Mouse (Mus musculus) cerebellum, adult 2 months (tissue): ENCODE results near the gene Sema3e.

Experiments
- CTCF ChIP-seq: fragments of 200-500 bp; IDR thresholded peaks from 2 replicates; pipeline ENCODE4 v1.5.1; 2011; ENCODE audit warnings: low read depth, mild to moderate bottlenecking, control low read depth, low read length, moderate library complexity, borderline replicate concordance; ENCODE audit not compliant: insufficient read depth
- POLR2A ChIP-seq: fragments of 200-500 bp; IDR thresholded peaks from 2 replicates; pipeline ENCODE4 v1.6.1; 2011; ENCODE audit warnings: low read length, control low read depth, borderline replicate concordance; ENCODE audit not compliant: insufficient read depth

GRCm38 (mm10) chr5:14092262-14092776 lies 67.2 kb downstream of the Sema3e start:
- TF ChIP-seq CTCF (no peak), POLR2A (no peak)
